Mouse (Mus musculus): ENCODE results near the gene Cym. TPM values are rescaled to one million over a fixed set of nuclear protein-coding genes. Genes with fewer than 3 reads are reported as not detected.
A peak's percentile ranks its signal among the peaks of the same experiment; 100 is the strongest.

The Cym gene
- total and polyA plus RNA-seq, 2 experiments from 2014 or later = 0.63 TPM; not detected in 1

DNA sequence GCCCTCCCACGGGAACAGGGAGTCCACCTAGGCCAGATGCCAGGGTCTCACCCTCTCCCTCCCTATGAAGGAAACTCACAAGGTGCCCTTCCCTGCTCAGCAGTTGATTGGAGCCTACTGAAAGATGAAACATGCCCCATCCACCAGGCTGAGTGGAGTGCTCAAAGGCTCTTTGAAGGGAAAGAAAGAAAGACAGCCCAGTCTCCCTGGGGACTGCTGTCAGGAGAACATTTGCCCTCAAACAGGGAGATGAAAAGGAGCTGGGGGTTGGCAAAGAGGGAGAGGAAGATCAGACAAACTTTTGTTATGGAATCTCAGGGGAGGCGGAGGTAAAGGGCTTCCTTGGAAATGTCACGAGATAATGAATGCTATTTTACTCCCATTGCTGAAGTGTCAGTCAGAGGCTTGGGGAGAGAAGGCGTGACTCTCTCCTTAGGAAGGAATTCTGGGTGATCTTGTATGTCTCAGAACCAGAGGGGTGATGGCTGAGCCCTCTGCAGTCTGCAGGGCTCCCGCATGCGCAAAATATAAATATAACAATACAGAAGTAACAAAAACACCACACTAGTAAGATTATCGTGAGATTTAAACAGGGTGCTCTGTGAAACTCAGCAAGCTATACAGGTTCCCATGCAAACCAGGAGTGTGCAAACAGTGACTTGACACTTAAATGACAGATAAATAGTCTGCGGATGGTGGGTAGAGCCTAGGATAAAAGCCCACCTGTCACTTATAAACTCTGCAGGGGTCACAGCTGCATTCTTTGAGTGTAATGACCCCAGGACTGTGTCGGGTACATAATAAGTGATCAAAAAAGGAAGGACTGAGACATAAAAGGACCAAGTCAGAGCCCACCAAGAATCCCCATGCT, 20.0 kb downstream of the Cym start:
- Histone ChIP-seq H3K9ac (replicated peaks; ENCODE audit: low read length) (no peak overlapping the region), H3K4me1 (ENCODE audit: insufficient read depth, low read length) (no peaks in the 10 kb centered on the region), H3K4me2 (ENCODE audit: low read depth, low read length) (no peak overlapping the region), H3K27me3 (ENCODE audit: insufficient read depth, low read length) (no peaks in the 10 kb centered on the region), H3K27ac (no peak overlapping the region), H3K36me3 (ENCODE audit: insufficient read depth, low read length) (no peaks in the 10 kb centered on the region), H3K9me3 (ENCODE audit: low read length) (no peaks in the 10 kb centered on the region), H3K4me3 (ENCODE audit: low read length) (no peak overlapping the region)
- no peak for DNase-seq (ENCODE audit: low spot score)
- TF ChIP-seq CTCF (IDR thresholded peaks at IDR 0.05; ENCODE audit: low read depth) = no peak
- WGBS = 31% methylated on average over 9 of the region's 9 CpGs
- ATAC-seq = no peak

DNA sequence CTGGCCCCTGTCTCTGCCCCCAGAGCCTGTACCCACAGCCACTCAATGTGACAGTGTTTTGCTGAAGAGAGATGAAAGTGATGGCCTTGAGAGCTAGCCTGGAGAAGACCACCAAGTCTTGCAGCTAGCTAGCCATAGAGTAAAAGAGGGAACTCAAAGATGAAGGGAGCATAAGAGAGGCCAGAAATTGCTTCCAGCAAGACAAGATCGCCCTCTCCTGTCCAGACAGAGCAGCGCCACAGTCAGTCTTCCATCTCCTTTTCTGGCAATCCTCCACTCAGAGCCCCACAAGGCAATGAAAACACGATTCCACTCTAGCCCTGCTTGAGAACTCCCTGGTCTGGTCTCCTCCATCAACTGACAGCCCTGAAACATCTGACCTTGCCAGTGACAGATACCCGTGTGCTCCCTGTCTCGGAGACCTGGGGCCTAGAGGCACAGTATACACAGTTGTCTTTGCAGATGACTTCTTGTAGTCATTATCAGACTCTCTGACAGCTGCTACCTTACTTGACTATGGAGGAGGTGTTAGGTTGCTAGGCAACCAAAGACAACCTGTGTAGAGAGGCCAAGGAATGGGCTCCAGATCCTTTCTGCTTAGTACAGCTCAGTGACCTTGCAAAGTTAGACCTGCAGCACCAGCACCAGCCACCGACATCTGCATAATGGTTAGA, 33.2 kb downstream of the Cym start:
- peak; percentile 92 for DNase-seq (ENCODE audit: low spot score)
- Histone ChIP-seq H3K9me3 (ENCODE audit: low read length) (no peaks in the 10 kb centered on the region), H3K9ac (replicated peaks; ENCODE audit: low read length) (no peak overlapping the region), H3K4me3 (ENCODE audit: low read length) (no peak overlapping the region), H3K36me3 (ENCODE audit: insufficient read depth, low read length) (no peaks in the 10 kb centered on the region), H3K27ac (no peak overlapping the region), H3K27me3 (ENCODE audit: insufficient read depth, low read length) (no peaks in the 10 kb centered on the region), H3K4me1 (ENCODE audit: insufficient read depth, low read length) (no peaks in the 10 kb centered on the region), H3K4me2 (ENCODE audit: low read depth, low read length) (no peak overlapping the region)
- 31% methylated on average over 6 of the region's 6 CpGs for WGBS
- peak; percentile 88 for ATAC-seq
- peak; percentile 97 for TF ChIP-seq CTCF (IDR thresholded peaks at IDR 0.05; ENCODE audit: low read depth)

DNA sequence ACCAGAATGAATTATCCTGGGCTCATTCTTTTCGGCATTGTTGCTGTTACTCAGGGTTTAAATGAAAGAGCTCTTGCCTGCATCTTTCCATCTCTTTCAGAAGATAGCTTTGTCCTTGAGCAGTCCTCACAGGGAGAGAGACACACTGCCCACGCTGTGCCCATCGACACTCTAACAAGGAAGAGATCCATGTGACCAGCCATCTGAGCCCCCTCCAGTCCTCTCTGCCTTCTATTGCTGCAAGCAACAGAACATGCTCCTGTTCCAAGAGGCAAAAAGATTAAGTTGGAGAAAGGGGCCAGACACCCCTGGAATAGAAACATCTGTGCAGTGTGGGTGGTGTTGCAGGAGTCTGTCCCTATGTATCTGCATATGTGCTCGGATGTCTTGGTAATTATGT, 34.5 kb downstream of the Cym start:
- Histone ChIP-seq H3K4me2 (ENCODE audit: low read depth, low read length) (no peak overlapping the region), H3K36me3 (ENCODE audit: insufficient read depth, low read length) (no peaks in the 10 kb centered on the region), H3K27me3 (ENCODE audit: insufficient read depth, low read length) (no peaks in the 10 kb centered on the region), H3K27ac (no peak overlapping the region), H3K4me1 (ENCODE audit: insufficient read depth, low read length) (no peaks in the 10 kb centered on the region), H3K9me3 (ENCODE audit: low read length) (no peaks in the 10 kb centered on the region), H3K9ac (replicated peaks; ENCODE audit: low read length) (no peak overlapping the region), H3K4me3 (ENCODE audit: low read length) (no peak overlapping the region)
- 59% methylated on average over 4 of the region's 4 CpGs for WGBS
- ATAC-seq (no peak), DNase-seq (ENCODE audit: low spot score) (no peak)
- no peak for TF ChIP-seq CTCF (IDR thresholded peaks at IDR 0.05; ENCODE audit: low read depth)

DNA sequence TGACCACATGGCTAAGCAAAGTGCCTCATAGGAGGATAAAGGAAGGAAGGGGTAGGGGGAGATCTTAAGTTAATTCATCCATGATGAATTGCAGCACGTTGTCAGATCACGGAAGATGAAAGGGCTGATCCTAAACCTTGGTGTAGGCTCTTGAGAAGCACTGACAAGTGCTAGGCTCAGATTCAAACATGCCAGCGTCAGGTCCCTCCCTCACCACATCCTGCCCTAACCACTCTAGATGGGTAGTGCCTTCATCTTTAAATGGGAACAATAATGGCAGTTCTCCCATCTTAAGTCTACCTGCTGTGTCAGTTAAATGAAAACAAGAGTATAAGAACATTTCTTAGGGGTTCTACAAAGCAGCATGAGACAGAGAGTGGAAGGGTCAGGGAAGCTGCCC, 35.9 kb downstream of the Cym start:
- ATAC-seq = no peak
- H3K27me3 ChIP-seq (ENCODE audit: insufficient read depth, low read length) = no peaks in the 10 kb centered on the region
- H3K4me1 ChIP-seq (ENCODE audit: insufficient read depth, low read length) = no peaks in the 10 kb centered on the region
- TF ChIP-seq CTCF (IDR thresholded peaks at IDR 0.05; ENCODE audit: low read depth) = no peak
- WGBS = 71% methylated on average over 3 of the region's 3 CpGs
- H3K36me3 ChIP-seq (ENCODE audit: insufficient read depth, low read length) = no peaks in the 10 kb centered on the region
- no peak overlapping the region for H3K27ac ChIP-seq
- no peak overlapping the region for H3K4me2 ChIP-seq (ENCODE audit: low read depth, low read length)
- no peak overlapping the region for H3K4me3 ChIP-seq (ENCODE audit: low read length)
- H3K9me3 ChIP-seq (ENCODE audit: low read length) = no peaks in the 10 kb centered on the region
- no peak for DNase-seq (ENCODE audit: low spot score)
- no peak overlapping the region for H3K9ac ChIP-seq (replicated peaks; ENCODE audit: low read length)

DNA sequence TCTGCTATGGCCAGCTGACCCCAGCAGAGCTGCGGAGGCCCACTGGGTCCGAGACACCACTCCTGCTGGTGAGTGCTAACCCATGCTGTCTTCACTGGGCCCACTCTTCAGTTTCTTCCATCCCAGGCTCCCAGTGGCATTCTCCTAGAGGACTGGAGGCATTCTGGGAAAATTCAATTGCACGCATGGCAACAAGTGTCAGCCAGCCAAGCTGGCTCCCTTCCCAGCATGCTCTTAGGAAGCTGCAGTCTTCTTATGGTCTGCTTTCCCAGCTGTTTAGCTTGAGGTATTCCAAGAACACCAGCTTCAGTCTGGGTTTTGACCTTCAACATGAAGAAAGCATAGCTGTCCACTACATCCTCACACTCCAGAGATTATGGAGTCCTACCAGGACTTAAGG, 38.4 kb downstream of the Cym start:
- WGBS = 64% methylated on average over 3 of the region's 3 CpGs
- Histone ChIP-seq H3K36me3 (ENCODE audit: insufficient read depth, low read length) (no peaks in the 10 kb centered on the region), H3K4me2 (ENCODE audit: low read depth, low read length) (no peak overlapping the region), H3K27me3 (ENCODE audit: insufficient read depth, low read length) (no peaks in the 10 kb centered on the region), H3K9ac (replicated peaks; ENCODE audit: low read length) (no peak overlapping the region), H3K4me1 (ENCODE audit: insufficient read depth, low read length) (no peaks in the 10 kb centered on the region), H3K4me3 (ENCODE audit: low read length) (no peak overlapping the region), H3K9me3 (ENCODE audit: low read length) (no peaks in the 10 kb centered on the region), H3K27ac (no peak overlapping the region)
- ATAC-seq (0 out of 2 replicates have a peak, but pooled peaks have one; percentile 18), DNase-seq (ENCODE audit: low spot score) (peak; percentile 61)
- TF ChIP-seq CTCF (IDR thresholded peaks at IDR 0.05; ENCODE audit: low read depth) = no peak

DNA sequence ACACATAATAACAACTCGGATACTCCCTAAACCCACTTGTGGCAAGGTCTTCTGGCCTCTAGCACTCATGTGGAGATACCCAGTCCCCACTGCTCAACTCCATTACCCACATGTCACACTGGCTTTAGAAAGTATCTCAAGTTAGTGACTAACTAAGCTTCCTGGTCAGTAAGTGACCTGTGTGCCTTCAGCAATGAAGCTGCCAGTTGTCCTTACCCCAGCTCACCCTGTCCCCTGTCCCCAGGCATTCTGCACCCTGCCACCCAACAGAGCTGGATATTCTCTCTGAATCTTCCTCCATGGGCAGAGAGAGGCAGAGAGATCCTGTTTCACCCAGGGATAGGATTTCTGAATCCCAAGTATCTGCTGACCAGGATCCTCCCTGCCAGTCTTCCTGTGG, 38.8 kb downstream of the Cym start, which contains the start of gene Kcna10:
TSS of gene Kcna10 (plus strand) at position 301 of the 400 bp plus-strand sequence.
- H3K9ac ChIP-seq (replicated peaks; ENCODE audit: low read length) = no peak within 1 kb of the TSS
- no peak for DNase-seq (ENCODE audit: low spot score)
- no peaks in the 10 kb centered on the region for H3K36me3 ChIP-seq (ENCODE audit: insufficient read depth, low read length)
- H3K4me2 ChIP-seq (ENCODE audit: low read depth, low read length) = no peak within 1 kb of the TSS
- H3K4me3 ChIP-seq (ENCODE audit: low read length) = no peak within 1 kb of the TSS
- TF ChIP-seq CTCF (IDR thresholded peaks at IDR 0.05; ENCODE audit: low read depth) = no peak
- no peak within 1 kb of the TSS for H3K27ac ChIP-seq
- no peak for ATAC-seq
- no peaks in the 10 kb centered on the region for H3K27me3 ChIP-seq (ENCODE audit: insufficient read depth, low read length)
- no peaks in the 10 kb centered on the region for H3K4me1 ChIP-seq (ENCODE audit: insufficient read depth, low read length)
- 86% methylated on average over 1 of the region's 1 CpGs for WGBS
- no peaks in the 10 kb centered on the region for H3K9me3 ChIP-seq (ENCODE audit: low read length)
